Mouse (Mus musculus) intestine, embryonic 15.5 days (tissue): ENCODE data around the gene Gxylt2. TPM values are rescaled to one million over a fixed set of nuclear protein-coding genes. Genes with fewer than 3 reads are reported as not detected.

Source experiments
- ATAC-seq: fragments of 200-750 bp; cut with Nextera tagmentation; 2 replicates; pipeline ENCODE4 v1.8.0; 2017; ENCODE audit warnings: moderate TSS enrichment, moderate library complexity
- H3K27ac ChIP-seq: fragments of 300-500 bp; sonication (generic); 2 replicates; pipeline ENCODE4 v1.5.1; 2015; ENCODE audit warnings: mild to moderate bottlenecking, inconsistent platforms
- H3K27me3 ChIP-seq: fragments of 300-500 bp; sonication (generic); replicated peaks from 2 replicates; pipeline ENCODE4 v1.6.1; 2015; ENCODE audit warnings: inconsistent platforms
- H3K36me3 ChIP-seq: fragments of 300-500 bp; sonication (generic); 2 replicates; pipeline ENCODE4 v1.6.1; 2015; ENCODE audit warnings: inconsistent platforms
- H3K4me1 ChIP-seq: fragments of 300-500 bp; sonication (generic); replicated peaks from 2 replicates; pipeline ENCODE4 v1.6.1; 2015; ENCODE audit warnings: inconsistent platforms
- H3K4me2 ChIP-seq: fragments of 300-500 bp; sonication (generic); replicated peaks from 2 replicates; pipeline ENCODE4 v1.6.1; 2015; ENCODE audit warnings: mild to moderate bottlenecking, inconsistent platforms
- H3K4me3 ChIP-seq: fragments of 300-500 bp; sonication (generic); replicated peaks from 2 replicates; pipeline ENCODE4 v1.5.1; 2015; ENCODE audit warnings: inconsistent platforms
- H3K9ac ChIP-seq: fragments of 300-500 bp; sonication (generic); 2 replicates; pipeline ENCODE4 v1.6.1; 2015; ENCODE audit warnings: inconsistent platforms
- H3K9me3 ChIP-seq: fragments of 300-500 bp; sonication (generic); 2 replicates; pipeline ENCODE4 v1.6.1; 2016; ENCODE audit warnings: inconsistent platforms
- WGBS: fragments of 180-500 bp; shearing (Covaris S2); methylation state at CpG from one replicate; pipeline ENCODE4 v1.1.7; 2015; 5-methylcytosine and 5-hydroxymethylcytosine counted together
- polyA plus RNA-seq: library from polyadenylated mRNA; unstranded; fragments of >200 nt; fragmentation: Nextera tagmentation; extraction: Ambion mirVana; gene quantifications from 2 replicates; pipeline ENCODE4 v1.2.1, GENCODE M21; 2015

Gxylt2 gene
- polyA plus RNA-seq, 1 experiment from 2014 or later = 0.87 TPM

- Histone ChIP-seq H3K9me3 (no peaks in the 10 kb centered on the region), H3K4me1 (no peaks in the 10 kb centered on the region), H3K9ac (no peak overlapping the region), H3K27ac (no peak overlapping the region), H3K4me3 (no peak overlapping the region), H3K4me2 (no peak overlapping the region), H3K36me3 (no peaks in the 10 kb centered on the region), H3K27me3 (no peaks in the 10 kb centered on the region; the same call in 1 of the 2 replicates)
- 68% methylated on average over 8 of the region's 8 CpGs for WGBS
- no peak for ATAC-seq
Observed at GRCm38 (mm10) chr6:100716817-100717216, 12.3 kb downstream of the Gxylt2 start.

DNA sequence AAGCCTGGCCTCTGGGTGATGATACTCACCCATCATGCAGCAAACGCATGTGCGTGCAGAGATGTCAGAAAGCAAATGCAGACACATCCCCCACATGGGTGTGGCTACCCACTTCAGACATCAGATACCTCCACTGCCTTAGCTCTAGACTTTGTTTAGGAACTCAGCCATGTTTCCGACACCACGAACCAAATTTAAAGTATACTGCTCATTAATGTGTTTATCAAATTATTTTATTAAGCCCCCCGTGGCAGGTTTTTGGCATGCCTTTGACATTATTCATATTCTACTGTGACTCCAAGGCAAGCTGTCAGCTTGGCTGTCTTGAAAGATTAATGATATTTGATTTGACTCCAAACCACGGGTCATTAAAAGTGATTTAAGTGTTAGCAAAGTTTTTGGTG, 15.6 kb downstream of the Gxylt2 start:
- H3K9me3 ChIP-seq = no peaks in the 10 kb centered on the region
- no peak overlapping the region for H3K27ac ChIP-seq
- no peak for ATAC-seq
- H3K27me3 ChIP-seq = no peaks in the 10 kb centered on the region; the same call in 1 of the 2 replicates
- no peak overlapping the region for H3K4me3 ChIP-seq
- no peaks in the 10 kb centered on the region for H3K36me3 ChIP-seq
- no peak overlapping the region for H3K4me2 ChIP-seq
- H3K9ac ChIP-seq = no peak overlapping the region
- 56% methylated on average over 6 of the region's 6 CpGs for WGBS
- no peaks in the 10 kb centered on the region for H3K4me1 ChIP-seq

DNA sequence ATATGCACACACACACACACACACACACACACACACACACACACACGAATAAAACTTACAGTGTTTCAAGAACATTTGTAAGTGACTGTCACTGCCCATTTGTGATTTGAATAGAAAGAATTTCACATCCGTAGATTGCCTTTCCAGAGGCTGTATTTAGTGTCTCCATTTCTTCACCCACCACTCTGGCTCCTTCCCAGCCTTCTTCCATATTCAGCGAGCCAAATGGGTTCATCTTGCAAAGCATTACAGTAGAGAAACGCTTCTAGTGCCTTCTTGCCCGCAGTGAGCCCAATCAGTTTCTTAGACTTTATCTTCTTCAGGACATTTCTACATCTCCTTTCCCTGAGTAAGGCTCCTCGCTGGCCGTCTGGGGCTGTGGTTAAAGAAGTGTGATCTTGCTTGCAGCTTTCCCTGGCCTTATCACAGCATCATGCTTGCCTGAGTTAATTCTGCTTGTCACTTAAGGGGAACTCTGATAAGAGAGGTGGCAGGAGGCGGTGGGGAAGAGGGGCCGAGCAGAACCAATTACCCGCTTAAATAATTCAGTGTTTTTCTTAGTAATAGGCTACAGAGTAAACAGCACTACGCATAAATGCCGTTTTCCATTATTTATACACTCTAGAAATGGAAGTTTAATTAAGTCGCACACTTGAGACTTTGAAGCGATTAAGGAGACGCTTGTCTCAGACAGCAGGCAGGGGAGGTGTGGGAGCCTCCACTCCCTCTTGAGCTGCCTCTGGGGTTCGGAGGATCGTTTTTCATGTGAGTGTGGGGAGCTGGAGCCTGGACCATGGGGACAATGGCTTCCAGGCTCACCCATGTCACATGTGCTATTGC, 16.6 kb downstream of the Gxylt2 start:
- Histone ChIP-seq H3K4me3 (no peak overlapping the region), H3K4me1 (no peaks in the 10 kb centered on the region), H3K9me3 (no peaks in the 10 kb centered on the region), H3K36me3 (no peaks in the 10 kb centered on the region), H3K27ac (no peak overlapping the region), H3K9ac (no peak overlapping the region), H3K27me3 (no peaks in the 10 kb centered on the region; the same call in 1 of the 2 replicates), H3K4me2 (no peak overlapping the region)
- ATAC-seq = no peak
- WGBS = 45% methylated on average over 17 of the region's 17 CpGs

DNA sequence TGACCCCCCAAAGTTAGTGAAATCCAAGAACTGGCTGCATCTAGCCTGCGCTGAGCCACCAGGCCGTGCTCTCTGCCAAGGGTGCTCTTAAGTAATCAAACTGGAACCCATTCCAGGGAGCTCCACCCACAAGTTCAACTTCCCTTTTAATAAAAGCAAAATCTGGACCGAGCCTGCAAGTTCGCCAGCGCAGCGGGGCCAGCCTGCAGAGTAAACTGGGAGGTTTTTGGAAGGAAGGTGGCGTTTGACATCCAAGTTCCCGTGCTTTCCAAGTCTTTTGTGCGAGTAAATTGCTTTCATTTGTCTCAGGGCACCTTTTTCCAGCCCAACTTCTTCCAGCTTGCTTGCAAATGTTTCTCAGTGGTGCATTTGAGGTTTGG, 27.5 kb downstream of the Gxylt2 start:
- Histone ChIP-seq H3K4me1 (no peaks in the 10 kb centered on the region), H3K4me2 (no peak overlapping the region), H3K27me3 (no peaks in the 10 kb centered on the region), H3K9ac (no peak overlapping the region), H3K27ac (no peak overlapping the region), H3K36me3 (no peaks in the 10 kb centered on the region), H3K9me3 (no peaks in the 10 kb centered on the region), H3K4me3 (no peak overlapping the region)
- whole genome bisulfite sequencing = 65% methylated on average over 9 of the region's 9 CpGs
- no peak for ATAC-seq

DNA sequence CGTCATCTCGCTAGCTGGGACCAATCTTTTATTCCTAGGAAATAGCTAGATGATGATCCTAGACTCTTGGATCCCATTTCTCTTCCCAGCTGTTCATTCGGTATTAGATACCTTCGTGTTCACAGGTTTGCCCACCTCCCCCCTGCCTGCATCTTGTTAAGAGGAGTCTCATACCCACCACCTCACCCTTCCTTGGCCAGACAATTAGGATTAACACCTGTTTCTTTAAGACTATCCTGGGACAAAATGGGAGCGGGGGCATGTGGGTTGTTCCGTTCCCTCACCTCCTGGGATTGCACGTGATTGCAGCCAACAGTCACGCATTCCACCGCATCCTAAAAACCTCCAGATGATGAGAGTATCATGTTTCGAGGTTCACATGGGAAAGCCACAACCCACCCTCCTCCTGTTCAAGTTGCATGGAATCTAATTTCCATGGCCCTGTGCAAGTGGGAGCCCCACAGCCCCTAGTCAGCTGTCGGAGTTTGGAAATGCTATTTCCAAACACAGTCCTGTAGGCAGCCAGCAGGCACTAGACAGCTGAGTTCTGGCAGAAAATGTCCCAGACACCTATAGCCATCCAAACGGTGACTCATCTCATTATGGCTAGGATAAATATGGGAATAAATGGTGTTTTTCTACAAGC, 28.0 kb downstream of the Gxylt2 start:
- 52% methylated on average over 12 of the region's 12 CpGs for WGBS
- Histone ChIP-seq H3K4me3 (no peak overlapping the region), H3K9ac (no peak overlapping the region), H3K36me3 (no peaks in the 10 kb centered on the region), H3K27ac (no peak overlapping the region), H3K4me2 (no peak overlapping the region), H3K9me3 (no peaks in the 10 kb centered on the region), H3K27me3 (no peaks in the 10 kb centered on the region), H3K4me1 (no peaks in the 10 kb centered on the region)
- ATAC-seq = no peak

DNA sequence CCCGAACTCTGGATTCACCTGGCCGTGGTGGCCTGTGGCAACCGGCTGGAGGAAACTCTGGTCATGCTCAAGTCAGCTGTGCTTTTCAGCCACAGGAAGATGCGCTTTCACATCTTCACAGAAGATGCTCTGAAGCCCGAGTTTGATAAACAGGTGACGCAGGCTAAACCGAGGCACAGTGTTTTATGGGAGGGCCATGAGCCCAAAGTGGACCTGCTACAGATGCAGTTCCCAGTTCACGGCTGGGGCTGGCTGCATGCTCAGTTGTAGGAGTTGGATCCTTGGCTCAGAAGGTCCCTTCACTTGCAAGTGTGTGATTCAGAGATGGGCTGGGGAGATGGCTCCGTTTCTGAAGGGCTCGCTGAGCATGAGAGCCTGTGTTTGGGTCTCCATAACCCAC, 28.7 kb downstream of the Gxylt2 start:
- H3K27me3 ChIP-seq = no peaks in the 10 kb centered on the region
- 86% methylated on average over 10 of the region's 10 CpGs for WGBS
- H3K36me3 ChIP-seq = no peaks in the 10 kb centered on the region
- H3K4me2 ChIP-seq = no peak overlapping the region
- ATAC-seq = no peak
- no peak overlapping the region for H3K9ac ChIP-seq
- no peaks in the 10 kb centered on the region for H3K9me3 ChIP-seq
- no peak overlapping the region for H3K27ac ChIP-seq
- H3K4me1 ChIP-seq = no peaks in the 10 kb centered on the region
- H3K4me3 ChIP-seq = no peak overlapping the region

GRCm38 (mm10) chr6:100734321-100734720, 29.8 kb downstream of the Gxylt2 start:
- H3K4me2 ChIP-seq = no peak overlapping the region
- H3K9me3 ChIP-seq = no peaks in the 10 kb centered on the region
- no peak overlapping the region for H3K27ac ChIP-seq
- 54% methylated on average over 6 of the region's 6 CpGs for WGBS
- no peak overlapping the region for H3K4me3 ChIP-seq
- ATAC-seq = no peak
- no peaks in the 10 kb centered on the region for H3K27me3 ChIP-seq
- no peaks in the 10 kb centered on the region for H3K36me3 ChIP-seq
- no peaks in the 10 kb centered on the region for H3K4me1 ChIP-seq
- no peak overlapping the region for H3K9ac ChIP-seq

GRCm38 (mm10) chr6:100758431-100759208, 54.1 kb downstream of the Gxylt2 start:
- 72% methylated on average over 4 of the region's 4 CpGs for WGBS
- H3K36me3 ChIP-seq = no peaks in the 10 kb centered on the region
- H3K4me3 ChIP-seq = no peak overlapping the region
- H3K9me3 ChIP-seq = no peaks in the 10 kb centered on the region
- no peak overlapping the region for H3K9ac ChIP-seq
- no peak for ATAC-seq
- H3K27ac ChIP-seq = no peak overlapping the region
- no peaks in the 10 kb centered on the region for H3K27me3 ChIP-seq
- H3K4me2 ChIP-seq = no peak overlapping the region
- H3K4me1 ChIP-seq = no peaks in the 10 kb centered on the region

DNA sequence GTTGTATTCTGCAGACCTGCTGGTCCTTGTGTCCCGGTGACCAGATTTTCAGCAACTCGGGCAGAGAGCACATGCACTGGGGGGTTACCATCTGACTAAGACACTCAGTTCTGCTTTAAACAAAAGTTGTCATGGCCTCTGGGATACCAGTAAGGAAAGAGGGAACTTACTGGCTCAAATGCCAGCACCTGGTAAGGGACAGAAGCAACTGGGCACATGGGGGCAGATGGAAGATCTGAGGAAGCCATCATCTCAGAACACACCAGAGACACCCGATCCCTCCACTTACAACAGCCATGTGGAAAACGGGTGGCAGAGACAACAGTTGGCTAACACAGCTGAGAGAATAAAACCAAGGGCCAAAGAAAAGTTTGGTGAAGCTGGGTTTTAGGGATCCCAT, 63.2 kb downstream of the Gxylt2 start:
- H3K4me1 ChIP-seq = no peaks in the 10 kb centered on the region
- no peak for ATAC-seq
- WGBS = 84% methylated on average over 4 of the region's 4 CpGs
- H3K27me3 ChIP-seq = no peaks in the 10 kb centered on the region
- H3K27ac ChIP-seq = no peak overlapping the region
- no peak overlapping the region for H3K9ac ChIP-seq
- no peak overlapping the region for H3K4me3 ChIP-seq
- H3K9me3 ChIP-seq = no peaks in the 10 kb centered on the region
- no peak overlapping the region for H3K4me2 ChIP-seq
- H3K36me3 ChIP-seq = no peaks in the 10 kb centered on the region

GRCm38 (mm10) chr6:100775923-100776505, 71.5 kb downstream of the Gxylt2 start:
- Histone ChIP-seq H3K4me1 (no peaks in the 10 kb centered on the region), H3K27me3 (no peaks in the 10 kb centered on the region), H3K4me3 (no peak overlapping the region), H3K27ac (no peak overlapping the region), H3K4me2 (no peak overlapping the region), H3K36me3 (no peaks in the 10 kb centered on the region), H3K9me3 (no peaks in the 10 kb centered on the region), H3K9ac (no peak overlapping the region)
- no peak for ATAC-seq
- WGBS = 80% methylated on average over 15 of the region's 15 CpGs

GRCm38 (mm10) chr6:100778595-100778994, 74.1 kb downstream of the Gxylt2 start:
- Histone ChIP-seq H3K36me3 (no peaks in the 10 kb centered on the region), H3K4me1 (no peaks in the 10 kb centered on the region), H3K4me3 (no peak overlapping the region), H3K27me3 (no peaks in the 10 kb centered on the region), H3K27ac (no peak overlapping the region), H3K9me3 (no peaks in the 10 kb centered on the region), H3K9ac (no peak overlapping the region), H3K4me2 (no peak overlapping the region)
- 84% methylated on average over 5 of the region's 5 CpGs for WGBS
- no peak for ATAC-seq

- no peak overlapping the region for H3K27ac ChIP-seq
- no peaks in the 10 kb centered on the region for H3K36me3 ChIP-seq
- no peaks in the 10 kb centered on the region for H3K4me1 ChIP-seq
- no peak overlapping the region for H3K4me2 ChIP-seq
- no peaks in the 10 kb centered on the region for H3K9me3 ChIP-seq
- no peak overlapping the region for H3K4me3 ChIP-seq
- ATAC-seq = no peak
- WGBS = 23% methylated on average over 4 of the region's 4 CpGs
- H3K9ac ChIP-seq = no peak overlapping the region
- H3K27me3 ChIP-seq = no peaks in the 10 kb centered on the region
Observed at GRCm38 (mm10) chr6:100780421-100780820, 75.9 kb downstream of the Gxylt2 start.
